Mouse (Mus musculus): Measurements from ENCODE around the gene Aak1. TPM values are rescaled to one million over a fixed set of nuclear protein-coding genes. Genes with fewer than 3 reads are reported as not detected.

Aak1 gene
- polyA plus RNA-seq, 1 experiment, result 11.5 TPM

DNA sequence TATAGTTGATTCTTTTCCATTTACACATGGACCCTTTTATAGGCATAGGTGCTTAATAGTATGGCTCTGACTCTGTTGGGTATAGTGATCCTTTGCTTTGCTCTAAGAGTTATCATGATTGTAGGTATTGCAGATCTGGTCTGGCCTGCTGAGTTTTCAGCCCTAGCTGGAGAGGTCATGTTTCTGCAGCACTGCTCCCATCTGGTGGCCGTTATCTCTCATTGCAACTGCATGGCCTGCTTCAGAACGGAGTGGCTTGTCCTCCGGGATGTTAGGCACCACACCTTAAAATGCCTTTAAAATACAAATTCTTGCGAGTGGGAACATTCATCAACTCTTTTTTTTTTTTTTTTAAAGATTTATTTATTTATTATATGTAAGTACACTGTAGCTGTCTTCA lies 72.6 kb downstream of the Aak1 start:
- no peak for TF ChIP-seq E2F4 (IDR thresholded peaks at IDR 0.05; ENCODE audit: insufficient read depth)
- no peak for TF ChIP-seq MAX (IDR thresholded peaks at IDR 0.05; ENCODE audit: low read depth)
- no peak for TF ChIP-seq MYOD1 (IDR thresholded peaks at IDR 0.05; ENCODE audit: control insufficient read depth in 1 of 3, insufficient read length in 2 of 3, low read depth in 2 of 3)
- TF ChIP-seq TCF12 (IDR thresholded peaks at IDR 0.05; ENCODE audit: insufficient read depth, poor library complexity, severe bottlenecking), result no peak
- TF ChIP-seq MYOG (IDR thresholded peaks at IDR 0.05; ENCODE audit: control insufficient read depth in 1 of 3, insufficient read depth in 1 of 3, insufficient read length in 2 of 3, low read depth in 2 of 3), result no peak
- TF ChIP-seq USF1 (IDR thresholded peaks at IDR 0.05; ENCODE audit: low read depth), result no peak
- no peak for TF ChIP-seq REST (IDR thresholded peaks at IDR 0.05; ENCODE audit: insufficient read depth, insufficient read length)
- no peak for TF ChIP-seq POLR2AphosphoS2 (IDR thresholded peaks at IDR 0.05; ENCODE audit: insufficient read length, low read depth)
- no peak for TF ChIP-seq SRF (IDR thresholded peaks at IDR 0.05; ENCODE audit: control insufficient read depth, insufficient read length, low read depth)
- TF ChIP-seq CEBPB (IDR thresholded peaks at IDR 0.05; ENCODE audit: insufficient read depth, poor library complexity, severe bottlenecking), result no peak
- no peak for TF ChIP-seq TCF3 (IDR thresholded peaks at IDR 0.05; ENCODE audit: insufficient read length, low read depth)
- TF ChIP-seq POLR2A (IDR thresholded peaks at IDR 0.05; ENCODE audit: insufficient read length, low read depth), result no peak
- H3K27me3 ChIP-seq (ENCODE audit: control insufficient read depth, insufficient read depth, insufficient read length), result no peaks in the 10 kb centered on the region
- no peak overlapping the region for H3K4me3 ChIP-seq
- H3K36me3 ChIP-seq (ENCODE audit: control insufficient read depth, insufficient read depth), result peaks cover 12% of the 10 kb centered on the region
- H3ac ChIP-seq (ENCODE audit: control insufficient read depth, insufficient read length), result no peak overlapping the region
- no peak overlapping the region for H3K4me2 ChIP-seq (ENCODE audit: low read depth)
- peaks cover 4% of the 10 kb centered on the region for H3K79me2 ChIP-seq (ENCODE audit: control insufficient read depth, insufficient read depth)

DNA sequence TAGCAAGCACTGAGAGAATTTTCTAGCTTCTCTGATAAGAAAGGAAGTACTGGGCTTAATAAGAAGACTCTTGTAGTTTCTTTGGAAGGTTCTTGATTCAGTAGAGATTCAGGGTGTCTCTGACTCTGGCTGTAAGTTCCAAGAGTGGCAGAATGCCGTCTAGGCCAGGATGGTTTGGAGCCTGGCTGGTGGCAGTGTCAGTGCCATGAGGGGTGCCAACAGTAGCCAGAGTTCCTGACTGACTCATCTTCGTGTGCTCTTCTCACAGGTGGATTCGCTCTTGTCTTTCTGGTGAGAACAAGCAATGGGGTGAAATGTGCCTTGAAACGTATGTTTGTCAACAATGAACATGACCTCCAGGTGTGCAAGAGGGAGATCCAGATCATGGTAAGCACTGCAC lies 75.4 kb downstream of the Aak1 start:
- Histone ChIP-seq H3ac (ENCODE audit: control insufficient read depth, insufficient read length) (no peak overlapping the region), H3K36me3 (ENCODE audit: control insufficient read depth, insufficient read depth) (peaks cover 12% of the 10 kb centered on the region), H3K4me3 (no peak overlapping the region), H3K27me3 (ENCODE audit: control insufficient read depth, insufficient read depth, insufficient read length) (no peaks in the 10 kb centered on the region), H3K4me2 (ENCODE audit: low read depth) (no peak overlapping the region), H3K79me2 (ENCODE audit: control insufficient read depth, insufficient read depth) (peaks cover 4% of the 10 kb centered on the region)
- TF ChIP-seq E2F4 (IDR thresholded peaks at IDR 0.05; ENCODE audit: insufficient read depth) (no peak), POLR2AphosphoS2 (IDR thresholded peaks at IDR 0.05; ENCODE audit: insufficient read length, low read depth) (no peak), MYOG (IDR thresholded peaks at IDR 0.05; ENCODE audit: control insufficient read depth in 1 of 3, insufficient read depth in 1 of 3, insufficient read length in 2 of 3, low read depth in 2 of 3) (no peak), MYOD1 (IDR thresholded peaks at IDR 0.05; ENCODE audit: control insufficient read depth in 1 of 3, insufficient read length in 2 of 3, low read depth in 2 of 3) (no peak), TCF12 (IDR thresholded peaks at IDR 0.05; ENCODE audit: insufficient read depth, poor library complexity, severe bottlenecking) (no peak), POLR2A (IDR thresholded peaks at IDR 0.05; ENCODE audit: insufficient read length, low read depth) (no peak), TCF3 (IDR thresholded peaks at IDR 0.05; ENCODE audit: insufficient read length, low read depth) (no peak), MAX (IDR thresholded peaks at IDR 0.05; ENCODE audit: low read depth) (no peak), CEBPB (IDR thresholded peaks at IDR 0.05; ENCODE audit: insufficient read depth, poor library complexity, severe bottlenecking) (no peak), REST (IDR thresholded peaks at IDR 0.05; ENCODE audit: insufficient read depth, insufficient read length) (no peak), SRF (IDR thresholded peaks at IDR 0.05; ENCODE audit: control insufficient read depth, insufficient read length, low read depth) (no peak), USF1 (IDR thresholded peaks at IDR 0.05; ENCODE audit: low read depth) (no peak)

DNA sequence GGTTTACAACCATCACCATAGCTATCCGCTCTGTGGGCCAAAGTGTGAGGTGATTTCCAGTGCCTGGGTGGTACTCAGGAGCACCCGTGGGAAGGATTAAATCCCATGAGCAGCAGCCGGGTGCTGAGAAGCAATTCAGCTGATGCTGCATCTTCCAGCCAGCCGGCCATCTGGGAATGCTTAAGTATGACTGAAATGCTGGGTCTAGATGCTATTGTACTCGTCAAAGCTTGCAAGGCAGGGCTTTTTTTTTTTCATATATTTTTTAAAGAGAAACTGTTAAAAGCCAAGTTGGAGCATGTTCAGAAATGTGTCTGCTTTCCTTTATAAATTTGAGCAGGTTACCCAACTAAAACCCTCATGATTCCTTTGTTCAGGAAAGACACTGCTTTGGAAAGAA lies 85.2 kb downstream of the Aak1 start:
- Histone ChIP-seq H3ac (ENCODE audit: control insufficient read depth, insufficient read length) (no peak overlapping the region), H3K36me3 (ENCODE audit: control insufficient read depth, insufficient read depth) (peaks cover 14% of the 10 kb centered on the region), H3K4me2 (ENCODE audit: low read depth) (no peak overlapping the region), H3K4me3 (no peak overlapping the region), H3K27me3 (ENCODE audit: control insufficient read depth, insufficient read depth, insufficient read length) (no peaks in the 10 kb centered on the region), H3K79me2 (ENCODE audit: control insufficient read depth, insufficient read depth) (peaks cover 4% of the 10 kb centered on the region)
- TF ChIP-seq SRF (IDR thresholded peaks at IDR 0.05; ENCODE audit: control insufficient read depth, insufficient read length, low read depth) (no peak), MYOG (IDR thresholded peaks at IDR 0.05; ENCODE audit: control insufficient read depth in 1 of 3, insufficient read depth in 1 of 3, insufficient read length in 2 of 3, low read depth in 2 of 3) (no peak)

DNA sequence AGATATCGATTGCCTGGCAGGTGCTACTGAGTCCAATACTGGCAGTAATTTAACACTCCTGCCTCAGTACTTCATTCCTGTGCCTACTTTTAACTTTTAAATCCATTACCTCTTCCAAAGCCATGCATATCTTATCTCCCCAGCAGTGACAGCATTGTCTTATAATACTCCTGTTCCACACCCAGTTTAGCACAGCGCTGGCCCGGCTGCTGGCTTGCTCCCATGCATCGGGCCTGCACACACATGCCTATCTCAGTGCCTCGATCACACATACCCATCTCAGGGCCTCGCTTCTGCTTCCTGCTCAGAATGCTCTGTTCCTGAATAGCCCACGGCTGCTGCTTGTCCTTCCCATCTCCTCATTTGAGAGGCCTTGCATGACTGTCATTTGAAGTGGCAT lies 90.5 kb downstream of the Aak1 start:
- Histone ChIP-seq H3ac (ENCODE audit: control insufficient read depth, insufficient read length) (no peak overlapping the region), H3K27me3 (ENCODE audit: control insufficient read depth, insufficient read depth, insufficient read length) (no peaks in the 10 kb centered on the region), H3K4me3 (no peak overlapping the region), H3K79me2 (ENCODE audit: control insufficient read depth, insufficient read depth) (no peaks in the 10 kb centered on the region), H3K4me2 (ENCODE audit: low read depth) (no peak overlapping the region), H3K36me3 (ENCODE audit: control insufficient read depth, insufficient read depth) (peaks cover 14% of the 10 kb centered on the region)
- no peak for TF ChIP-seq MAX (IDR thresholded peaks at IDR 0.05; ENCODE audit: low read depth)
- no peak for TF ChIP-seq POLR2A (IDR thresholded peaks at IDR 0.05; ENCODE audit: insufficient read length, low read depth)
- TF ChIP-seq REST (IDR thresholded peaks at IDR 0.05; ENCODE audit: insufficient read depth, insufficient read length), result no peak
- no peak for TF ChIP-seq POLR2AphosphoS2 (IDR thresholded peaks at IDR 0.05; ENCODE audit: insufficient read length, low read depth)
- TF ChIP-seq MYOG (IDR thresholded peaks at IDR 0.05; ENCODE audit: control insufficient read depth in 1 of 3, insufficient read depth in 1 of 3, insufficient read length in 2 of 3, low read depth in 2 of 3), result no peak
- no peak for TF ChIP-seq USF1 (IDR thresholded peaks at IDR 0.05; ENCODE audit: low read depth)
- TF ChIP-seq MYOD1 (IDR thresholded peaks at IDR 0.05; ENCODE audit: control insufficient read depth in 1 of 3, insufficient read length in 2 of 3, low read depth in 2 of 3), result no peak
- TF ChIP-seq E2F4 (IDR thresholded peaks at IDR 0.05; ENCODE audit: insufficient read depth), result no peak
- TF ChIP-seq SRF (IDR thresholded peaks at IDR 0.05; ENCODE audit: control insufficient read depth, insufficient read length, low read depth), result no peak
- no peak for TF ChIP-seq TCF3 (IDR thresholded peaks at IDR 0.05; ENCODE audit: insufficient read length, low read depth)
- no peak for TF ChIP-seq CEBPB (IDR thresholded peaks at IDR 0.05; ENCODE audit: insufficient read depth, poor library complexity, severe bottlenecking)
- TF ChIP-seq TCF12 (IDR thresholded peaks at IDR 0.05; ENCODE audit: insufficient read depth, poor library complexity, severe bottlenecking), result no peak

DNA sequence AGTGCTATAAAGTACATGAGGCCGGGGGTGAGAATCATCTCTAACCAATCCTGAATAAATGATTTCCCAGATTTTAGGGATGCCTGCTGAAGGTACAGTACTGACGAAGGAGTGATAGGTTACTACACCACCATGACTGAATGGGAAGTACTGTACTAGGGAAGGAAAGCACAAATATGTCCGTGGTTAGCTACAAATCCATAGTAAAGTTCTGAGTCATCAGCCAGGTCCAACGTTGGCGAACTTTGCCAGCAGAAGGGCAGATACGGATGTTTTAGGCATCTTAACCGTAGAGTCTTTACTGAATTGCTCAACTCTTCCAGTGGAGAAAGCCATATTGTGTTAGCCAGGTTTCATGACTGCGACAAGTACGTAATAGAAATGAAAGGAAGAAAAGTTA lies 91.6 kb downstream of the Aak1 start:
- no peak overlapping the region for H3ac ChIP-seq (ENCODE audit: control insufficient read depth, insufficient read length)
- no peaks in the 10 kb centered on the region for H3K27me3 ChIP-seq (ENCODE audit: control insufficient read depth, insufficient read depth, insufficient read length)
- peaks cover 22% of the 10 kb centered on the region for H3K36me3 ChIP-seq (ENCODE audit: control insufficient read depth, insufficient read depth)
- H3K4me2 ChIP-seq (ENCODE audit: low read depth), result no peak overlapping the region
- H3K79me2 ChIP-seq (ENCODE audit: control insufficient read depth, insufficient read depth), result no peaks in the 10 kb centered on the region
- no peak overlapping the region for H3K4me3 ChIP-seq
- TF ChIP-seq TCF12 (IDR thresholded peaks at IDR 0.05; ENCODE audit: insufficient read depth, poor library complexity, severe bottlenecking) (no peak), E2F4 (IDR thresholded peaks at IDR 0.05; ENCODE audit: insufficient read depth) (no peak), USF1 (IDR thresholded peaks at IDR 0.05; ENCODE audit: low read depth) (no peak), TCF3 (IDR thresholded peaks at IDR 0.05; ENCODE audit: insufficient read length, low read depth) (no peak), MYOG (IDR thresholded peaks at IDR 0.05; ENCODE audit: control insufficient read depth in 1 of 3, insufficient read depth in 1 of 3, insufficient read length in 2 of 3, low read depth in 2 of 3) (no peak), POLR2A (IDR thresholded peaks at IDR 0.05; ENCODE audit: insufficient read length, low read depth) (no peak), POLR2AphosphoS2 (IDR thresholded peaks at IDR 0.05; ENCODE audit: insufficient read length, low read depth) (no peak), CEBPB (IDR thresholded peaks at IDR 0.05; ENCODE audit: insufficient read depth, poor library complexity, severe bottlenecking) (no peak), SRF (IDR thresholded peaks at IDR 0.05; ENCODE audit: control insufficient read depth, insufficient read length, low read depth) (no peak), MYOD1 (IDR thresholded peaks at IDR 0.05; ENCODE audit: control insufficient read depth in 1 of 3, insufficient read length in 2 of 3, low read depth in 2 of 3) (no peak), REST (IDR thresholded peaks at IDR 0.05; ENCODE audit: insufficient read depth, insufficient read length) (no peak), MAX (IDR thresholded peaks at IDR 0.05; ENCODE audit: low read depth) (no peak)
